Mouse (Mus musculus): ENCODE measurements around the gene Apba3. TPM values are rescaled to one million over a fixed set of nuclear protein-coding genes. Genes with fewer than 3 reads are reported as not detected.

Gene Apba3
- polyA plus RNA-seq, 1 experiment from 2014 or later: 31.2 TPM

DNA sequence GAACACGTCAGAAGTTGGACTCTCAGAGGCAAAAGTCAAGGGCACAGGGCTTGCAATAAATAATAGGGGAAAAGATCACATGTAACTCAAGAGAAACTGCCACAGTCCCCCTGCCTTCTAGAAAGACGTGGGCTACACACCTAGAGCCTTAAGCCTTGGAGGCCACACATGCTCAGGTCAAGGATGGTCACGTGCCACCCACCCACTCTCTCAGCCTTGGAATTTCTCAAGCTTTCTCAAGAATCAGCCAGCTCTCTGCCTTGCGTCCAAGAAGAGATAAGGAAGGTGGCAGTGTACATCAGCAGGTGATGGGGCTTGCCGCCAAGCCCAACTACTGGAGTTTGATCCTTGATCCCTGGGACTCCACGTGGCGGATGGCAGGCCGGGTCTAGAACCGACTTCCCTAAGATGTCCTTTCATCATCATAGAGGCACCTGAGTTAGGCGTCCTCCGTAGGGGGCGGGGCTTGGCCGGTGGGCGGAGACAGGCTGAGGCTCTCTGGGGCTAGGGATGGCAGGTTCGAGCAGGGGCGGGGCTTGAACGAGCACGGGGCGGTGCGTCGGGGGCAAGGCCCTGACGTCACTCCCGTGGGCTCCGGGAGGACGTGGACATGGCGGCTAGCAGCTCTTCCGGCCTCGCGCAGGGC, 34.1 kb upstream of the Apba3 start, which contains the start of gene Zfr2:
Gene Zfr2, plus strand, starts transcription at position 576 of the 646 bp plus-strand sequence.
- H3K36me3 ChIP-seq (ENCODE audit: control insufficient read depth, insufficient read depth, low read length): no peaks in the 10 kb centered on the region
- peaks cover 12% of the 10 kb centered on the region for H3K4me1 ChIP-seq (ENCODE audit: control insufficient read depth, insufficient read depth, low read length)
- H3K9ac ChIP-seq (ENCODE audit: low read length): peak within 1 kb of the TSS; percentile 73
- 10% methylated on average over 29 of the region's 29 CpGs for WGBS
- H3K27me3 ChIP-seq (ENCODE audit: control insufficient read depth, insufficient read depth, low read length): no peaks in the 10 kb centered on the region; the same call in 1 of the 2 replicates
- peak within 1 kb of the TSS; percentile 74 for H3K4me3 ChIP-seq (ENCODE audit: low read depth, low read length)
- DNase-seq (ENCODE audit: low spot score, missing footprints) (peak; percentile 96), ATAC-seq (ENCODE audit: low FRiP score) (peak; percentile 77)
- no peak within 1 kb of the TSS for H3K27ac ChIP-seq (ENCODE audit: low read depth, low read length)
- no peaks in the 10 kb centered on the region for H3K9me3 ChIP-seq (ENCODE audit: control insufficient read depth, low read length)
- H3K4me2 ChIP-seq: peak within 1 kb of the TSS; percentile 67

- Histone ChIP-seq H3K27ac (ENCODE audit: low read depth, low read length) (no peak overlapping the region), H3K4me1 (ENCODE audit: control insufficient read depth, insufficient read depth, low read length) (peaks cover 12% of the 10 kb centered on the region), H3K4me3 (ENCODE audit: low read depth, low read length) (peak overlapping the region; percentile 74), H3K36me3 (ENCODE audit: control insufficient read depth, insufficient read depth, low read length) (no peaks in the 10 kb centered on the region), H3K9ac (ENCODE audit: low read length) (peak overlapping the region; percentile 73), H3K4me2 (peak overlapping the region; percentile 67), H3K27me3 (ENCODE audit: control insufficient read depth, insufficient read depth, low read length) (no peaks in the 10 kb centered on the region; the same call in 1 of the 2 replicates), H3K9me3 (ENCODE audit: control insufficient read depth, low read length) (no peaks in the 10 kb centered on the region)
- WGBS: 1% methylated on average over 28 of the region's 28 CpGs
- no peak for DNase-seq (ENCODE audit: low spot score, missing footprints)
- ATAC-seq (ENCODE audit: low FRiP score): peak; percentile 70
Observed at GRCm38 (mm10) chr10:81233226-81233585, 33.6 kb upstream of the Apba3 start.

DNA sequence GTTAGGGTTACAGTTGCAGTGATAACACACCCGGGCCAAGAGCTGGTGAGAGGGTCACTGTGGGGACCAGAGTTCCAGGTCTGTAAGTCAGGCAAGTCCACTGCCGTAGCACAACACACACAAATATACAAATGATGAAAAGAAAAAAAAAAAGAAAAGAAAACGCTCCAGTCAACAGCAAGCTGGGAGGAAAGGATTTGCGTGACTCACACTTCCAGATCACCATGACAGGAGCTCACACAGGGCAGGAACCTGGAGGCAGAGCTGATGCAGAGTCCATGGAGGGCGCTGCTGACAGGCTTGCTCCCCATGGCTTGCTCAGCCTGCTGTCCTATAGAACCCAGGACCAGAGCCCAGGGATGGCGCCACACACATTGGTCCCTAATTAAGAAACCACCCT, 32.6 kb upstream of the Apba3 start:
- 76% methylated on average over 6 of the region's 6 CpGs for whole genome bisulfite sequencing
- ATAC-seq (ENCODE audit: low FRiP score) (no peak), DNase-seq (ENCODE audit: low spot score, missing footprints) (no peak)
- H3K4me2 ChIP-seq: no peak overlapping the region
- H3K36me3 ChIP-seq (ENCODE audit: control insufficient read depth, insufficient read depth, low read length): no peaks in the 10 kb centered on the region
- no peak overlapping the region for H3K9ac ChIP-seq (ENCODE audit: low read length)
- H3K27ac ChIP-seq (ENCODE audit: low read depth, low read length): no peak overlapping the region
- no peaks in the 10 kb centered on the region for H3K9me3 ChIP-seq (ENCODE audit: control insufficient read depth, low read length)
- H3K4me1 ChIP-seq (ENCODE audit: control insufficient read depth, insufficient read depth, low read length): peaks cover 12% of the 10 kb centered on the region
- no peaks in the 10 kb centered on the region; the same call in 1 of the 2 replicates for H3K27me3 ChIP-seq (ENCODE audit: control insufficient read depth, insufficient read depth, low read length)
- H3K4me3 ChIP-seq (ENCODE audit: low read depth, low read length): no peak overlapping the region

GRCm38 (mm10) chr10:81236471-81237268, 30.1 kb upstream of the Apba3 start:
- no peak for ATAC-seq (ENCODE audit: low FRiP score)
- 87% methylated on average over 12 of the region's 12 CpGs for WGBS
- Histone ChIP-seq H3K9ac (ENCODE audit: low read length) (no peak overlapping the region), H3K9me3 (ENCODE audit: control insufficient read depth, low read length) (no peaks in the 10 kb centered on the region), H3K4me2 (no peak overlapping the region), H3K36me3 (ENCODE audit: control insufficient read depth, insufficient read depth, low read length) (no peaks in the 10 kb centered on the region), H3K4me1 (ENCODE audit: control insufficient read depth, insufficient read depth, low read length) (peaks cover 12% of the 10 kb centered on the region), H3K27ac (ENCODE audit: low read depth, low read length) (no peak overlapping the region), H3K4me3 (ENCODE audit: low read depth, low read length) (no peak overlapping the region), H3K27me3 (ENCODE audit: control insufficient read depth, insufficient read depth, low read length) (peaks cover 10% of the 10 kb centered on the region)
- no peak for DNase-seq (ENCODE audit: low spot score, missing footprints)

DNA sequence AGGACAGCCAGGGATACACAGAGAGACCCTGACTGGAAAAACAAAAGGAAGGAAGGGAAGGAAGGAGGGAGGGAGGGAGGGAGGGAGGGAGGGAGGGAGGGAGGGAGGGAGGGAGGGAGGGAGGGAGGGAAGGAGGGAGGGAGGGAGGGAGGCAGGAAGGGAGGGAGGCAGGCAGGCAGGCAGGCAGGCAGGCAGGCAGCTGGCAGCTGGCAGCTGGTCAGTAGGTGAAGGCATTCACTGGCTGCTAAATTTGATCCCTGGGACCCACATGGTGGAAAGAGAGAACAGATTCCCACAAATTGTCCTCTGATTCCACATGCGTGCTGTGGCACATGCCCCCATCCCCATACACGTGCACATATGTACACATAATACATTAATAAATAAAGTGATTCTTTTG, 28.1 kb upstream of the Apba3 start:
- H3K4me1 ChIP-seq (ENCODE audit: control insufficient read depth, insufficient read depth, low read length): peaks cover 6% of the 10 kb centered on the region
- ATAC-seq (ENCODE audit: low FRiP score) (no peak), DNase-seq (ENCODE audit: low spot score, missing footprints) (no peak)
- H3K4me3 ChIP-seq (ENCODE audit: low read depth, low read length): no peak overlapping the region
- H3K4me2 ChIP-seq: no peak overlapping the region
- H3K9me3 ChIP-seq (ENCODE audit: control insufficient read depth, low read length): no peaks in the 10 kb centered on the region
- H3K9ac ChIP-seq (ENCODE audit: low read length): no peak overlapping the region
- H3K27ac ChIP-seq (ENCODE audit: low read depth, low read length): no peak overlapping the region
- H3K36me3 ChIP-seq (ENCODE audit: control insufficient read depth, insufficient read depth, low read length): no peaks in the 10 kb centered on the region
- 86% methylated on average over 2 of the region's 2 CpGs for WGBS
- peaks cover 10% of the 10 kb centered on the region for H3K27me3 ChIP-seq (ENCODE audit: control insufficient read depth, insufficient read depth, low read length)

GRCm38 (mm10) chr10:81240876-81241275, 25.9 kb upstream of the Apba3 start:
- Histone ChIP-seq H3K9ac (ENCODE audit: low read length) (no peak overlapping the region), H3K4me1 (ENCODE audit: control insufficient read depth, insufficient read depth, low read length) (peaks cover 6% of the 10 kb centered on the region), H3K4me3 (ENCODE audit: low read depth, low read length) (no peak overlapping the region), H3K27me3 (ENCODE audit: control insufficient read depth, insufficient read depth, low read length) (peaks cover 10% of the 10 kb centered on the region), H3K27ac (ENCODE audit: low read depth, low read length) (no peak overlapping the region), H3K36me3 (ENCODE audit: control insufficient read depth, insufficient read depth, low read length) (no peaks in the 10 kb centered on the region), H3K4me2 (no peak overlapping the region), H3K9me3 (ENCODE audit: control insufficient read depth, low read length) (no peaks in the 10 kb centered on the region)
- DNase-seq (ENCODE audit: low spot score, missing footprints) (peak; percentile 98), ATAC-seq (ENCODE audit: low FRiP score) (no peak)
- WGBS: 23% methylated on average over 13 of the region's 13 CpGs

DNA sequence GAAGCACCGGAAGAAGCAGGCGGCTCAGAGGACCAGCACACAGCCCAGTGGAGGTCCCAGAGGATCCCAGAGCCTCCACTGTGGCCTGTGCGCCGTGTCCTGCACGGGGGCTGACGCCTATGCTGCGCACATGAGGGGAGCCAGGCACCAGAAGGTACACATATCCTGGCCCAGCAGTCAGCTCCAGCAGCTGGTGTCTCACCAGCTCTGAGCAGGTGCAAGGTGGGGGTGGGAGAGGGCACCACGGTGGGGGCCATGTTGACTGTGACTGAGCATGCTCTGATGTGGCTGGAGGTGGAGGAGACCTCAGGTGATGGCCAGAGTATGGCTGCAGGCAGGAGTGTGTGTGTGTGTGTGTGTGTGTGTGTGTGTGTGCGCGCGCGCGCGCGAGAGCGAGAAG, 24.7 kb upstream of the Apba3 start:
- Histone ChIP-seq H3K27me3 (ENCODE audit: control insufficient read depth, insufficient read depth, low read length) (peaks cover 10% of the 10 kb centered on the region), H3K4me2 (no peak overlapping the region), H3K36me3 (ENCODE audit: control insufficient read depth, insufficient read depth, low read length) (no peaks in the 10 kb centered on the region), H3K9me3 (ENCODE audit: control insufficient read depth, low read length) (no peaks in the 10 kb centered on the region), H3K27ac (ENCODE audit: low read depth, low read length) (no peak overlapping the region), H3K4me1 (ENCODE audit: control insufficient read depth, insufficient read depth, low read length) (peaks cover 6% of the 10 kb centered on the region), H3K4me3 (ENCODE audit: low read depth, low read length) (no peak overlapping the region), H3K9ac (ENCODE audit: low read length) (no peak overlapping the region)
- DNase-seq (ENCODE audit: low spot score, missing footprints) (no peak), ATAC-seq (ENCODE audit: low FRiP score) (no peak)
- 92% methylated on average over 16 of the region's 16 CpGs for WGBS

- Histone ChIP-seq H3K4me2 (no peak overlapping the region), H3K4me3 (ENCODE audit: low read depth, low read length) (no peak overlapping the region), H3K4me1 (ENCODE audit: control insufficient read depth, insufficient read depth, low read length) (peaks cover 6% of the 10 kb centered on the region), H3K36me3 (ENCODE audit: control insufficient read depth, insufficient read depth, low read length) (no peaks in the 10 kb centered on the region), H3K9ac (ENCODE audit: low read length) (no peak overlapping the region), H3K27ac (ENCODE audit: low read depth, low read length) (no peak overlapping the region), H3K27me3 (ENCODE audit: control insufficient read depth, insufficient read depth, low read length) (peaks cover 10% of the 10 kb centered on the region), H3K9me3 (ENCODE audit: control insufficient read depth, low read length) (no peaks in the 10 kb centered on the region)
- ATAC-seq (ENCODE audit: low FRiP score): 0 out of 2 replicates have a peak, but pooled peaks have one; percentile 2
- no peak for DNase-seq (ENCODE audit: low spot score, missing footprints)
- 78% methylated on average over 4 of the region's 4 CpGs for WGBS
Observed at GRCm38 (mm10) chr10:81244146-81244545, 22.6 kb upstream of the Apba3 start.

DNA sequence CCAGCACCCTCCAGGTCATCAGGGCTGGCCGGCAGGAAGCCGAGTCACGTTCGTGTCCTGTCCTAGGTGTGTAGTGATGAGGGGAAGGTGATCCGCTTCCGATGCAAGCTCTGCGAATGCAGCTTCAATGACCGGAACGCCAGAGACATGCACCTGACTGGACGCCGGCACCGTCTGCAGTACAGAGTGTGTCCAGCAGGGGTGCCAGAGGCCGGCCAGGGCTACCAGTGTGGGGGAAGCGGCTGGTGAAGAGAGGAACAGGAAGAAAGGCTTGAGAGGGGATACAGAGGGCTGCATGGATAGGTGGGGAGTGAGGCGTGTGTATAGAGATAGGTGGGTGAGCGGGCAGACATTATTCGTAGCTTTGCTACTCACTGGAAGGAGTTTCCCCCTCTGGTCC, 22.2 kb upstream of the Apba3 start:
- WGBS: 8% methylated on average over 17 of the region's 17 CpGs
- Histone ChIP-seq H3K9ac (ENCODE audit: low read length) (peak overlapping the region; percentile 44; the same call in 1 of the 2 replicates), H3K4me3 (ENCODE audit: low read depth, low read length) (no peak overlapping the region), H3K9me3 (ENCODE audit: control insufficient read depth, low read length) (no peaks in the 10 kb centered on the region), H3K27me3 (ENCODE audit: control insufficient read depth, insufficient read depth, low read length) (peaks cover 8% of the 10 kb centered on the region), H3K27ac (ENCODE audit: low read depth, low read length) (no peak overlapping the region), H3K4me2 (no peak overlapping the region), H3K36me3 (ENCODE audit: control insufficient read depth, insufficient read depth, low read length) (no peaks in the 10 kb centered on the region), H3K4me1 (ENCODE audit: control insufficient read depth, insufficient read depth, low read length) (peaks cover 6% of the 10 kb centered on the region)
- peak; percentile 99 for DNase-seq (ENCODE audit: low spot score, missing footprints)
- ATAC-seq (ENCODE audit: low FRiP score): peak; percentile 70

All from midbrain, embryonic 11.5 days (tissue).